Mouse (Mus musculus): ENCODE measurements around the gene Auts2. TPM values are rescaled to one million over a fixed set of nuclear protein-coding genes. Genes with fewer than 3 reads are reported as not detected.

The Auts2 gene
- polyA plus RNA-seq, 1 experiment from 2014 or later, result 29.4 TPM

- Histone ChIP-seq H3K9me3 (ENCODE audit: control insufficient read depth, low read length) (no peaks in the 10 kb centered on the region), H3K4me3 (ENCODE audit: low read depth, low read length) (no peak overlapping the region), H3K36me3 (ENCODE audit: control insufficient read depth, insufficient read depth, low read length) (no peaks in the 10 kb centered on the region), H3K4me2 (ENCODE audit: low read depth, low read length) (no peak overlapping the region), H3K27me3 (replicated peaks; ENCODE audit: control insufficient read depth, insufficient read depth, low read length) (0 out of 2 replicates have a peak, but pooled peaks cover 4% of the 10 kb centered on the region), H3K27ac (replicated peaks; ENCODE audit: low read depth, low read length) (no peak overlapping the region), H3K4me1 (ENCODE audit: control insufficient read depth, insufficient read depth, low read length) (peaks cover 9% of the 10 kb centered on the region; the same call in 1 of the 2 replicates), H3K9ac (ENCODE audit: low read depth, low read length) (no peak overlapping the region)
- ATAC-seq (ENCODE audit: low read depth) (0 out of 2 replicates have a peak, but pooled peaks have one; percentile 24), DNase-seq (ENCODE audit: low spot score) (peak; percentile 42)
- 59% methylated on average over 9 of the region's 9 CpGs for WGBS
Measured at GRCm38 (mm10) chr5:131843766-131844518, 699.2 kb downstream of the Auts2 start.

- Histone ChIP-seq H3K27ac (replicated peaks; ENCODE audit: low read depth, low read length) (no peak overlapping the region), H3K4me2 (ENCODE audit: low read depth, low read length) (no peak overlapping the region), H3K4me3 (ENCODE audit: low read depth, low read length) (no peak overlapping the region), H3K36me3 (ENCODE audit: control insufficient read depth, insufficient read depth, low read length) (no peaks in the 10 kb centered on the region), H3K4me1 (ENCODE audit: control insufficient read depth, insufficient read depth, low read length) (peaks cover 9% of the 10 kb centered on the region; the same call in 1 of the 2 replicates), H3K9ac (ENCODE audit: low read depth, low read length) (no peak overlapping the region), H3K27me3 (replicated peaks; ENCODE audit: control insufficient read depth, insufficient read depth, low read length) (no peaks in the 10 kb centered on the region), H3K9me3 (ENCODE audit: control insufficient read depth, low read length) (no peaks in the 10 kb centered on the region)
- ATAC-seq (ENCODE audit: low read depth) (peak; percentile 27; the same call in 1 of the 2 replicates), DNase-seq (ENCODE audit: low spot score) (no peak)
- 60% methylated on average over 14 of the region's 14 CpGs for WGBS
Measured at GRCm38 (mm10) chr5:131839657-131840315, 703.4 kb downstream of the Auts2 start.

GRCm38 (mm10) chr5:131839023-131839422 is 704.1 kb downstream of the Auts2 start:
- Histone ChIP-seq H3K4me3 (ENCODE audit: low read depth, low read length) (no peak overlapping the region), H3K36me3 (ENCODE audit: control insufficient read depth, insufficient read depth, low read length) (no peaks in the 10 kb centered on the region), H3K27me3 (replicated peaks; ENCODE audit: control insufficient read depth, insufficient read depth, low read length) (no peaks in the 10 kb centered on the region), H3K9me3 (ENCODE audit: control insufficient read depth, low read length) (no peaks in the 10 kb centered on the region), H3K4me1 (ENCODE audit: control insufficient read depth, insufficient read depth, low read length) (peaks cover 7% of the 10 kb centered on the region; the same call in 1 of the 2 replicates), H3K27ac (replicated peaks; ENCODE audit: low read depth, low read length) (no peak overlapping the region), H3K4me2 (ENCODE audit: low read depth, low read length) (no peak overlapping the region), H3K9ac (ENCODE audit: low read depth, low read length) (no peak overlapping the region)
- ATAC-seq (ENCODE audit: low read depth) (no peak), DNase-seq (ENCODE audit: low spot score) (peak; percentile 28)
- 61% methylated on average over 10 of the region's 10 CpGs for WGBS

- H3K4me1 ChIP-seq (ENCODE audit: control insufficient read depth, insufficient read depth, low read length), result peaks cover 9% of the 10 kb centered on the region; the same call in 1 of the 2 replicates
- H3K36me3 ChIP-seq (ENCODE audit: control insufficient read depth, insufficient read depth, low read length), result no peaks in the 10 kb centered on the region
- H3K9ac ChIP-seq (ENCODE audit: low read depth, low read length), result no peak overlapping the region
- no peaks in the 10 kb centered on the region for H3K27me3 ChIP-seq (replicated peaks; ENCODE audit: control insufficient read depth, insufficient read depth, low read length)
- H3K4me3 ChIP-seq (ENCODE audit: low read depth, low read length), result no peak overlapping the region
- DNase-seq (ENCODE audit: low spot score) (no peak), ATAC-seq (ENCODE audit: low read depth) (no peak)
- no peak overlapping the region for H3K27ac ChIP-seq (replicated peaks; ENCODE audit: low read depth, low read length)
- WGBS, result 73% methylated on average over 6 of the region's 6 CpGs
- no peaks in the 10 kb centered on the region for H3K9me3 ChIP-seq (ENCODE audit: control insufficient read depth, low read length)
- H3K4me2 ChIP-seq (ENCODE audit: low read depth, low read length), result no peak overlapping the region
Measured at GRCm38 (mm10) chr5:131838064-131838463, 705.1 kb downstream of the Auts2 start.

GRCm38 (mm10) chr5:131836014-131836735 is 707.0 kb downstream of the Auts2 start:
- Histone ChIP-seq H3K36me3 (ENCODE audit: control insufficient read depth, insufficient read depth, low read length) (no peaks in the 10 kb centered on the region), H3K9ac (ENCODE audit: low read depth, low read length) (no peak overlapping the region), H3K27ac (replicated peaks; ENCODE audit: low read depth, low read length) (no peak overlapping the region), H3K27me3 (replicated peaks; ENCODE audit: control insufficient read depth, insufficient read depth, low read length) (no peaks in the 10 kb centered on the region), H3K4me2 (ENCODE audit: low read depth, low read length) (no peak overlapping the region), H3K4me3 (ENCODE audit: low read depth, low read length) (no peak overlapping the region), H3K9me3 (ENCODE audit: control insufficient read depth, low read length) (no peaks in the 10 kb centered on the region), H3K4me1 (ENCODE audit: control insufficient read depth, insufficient read depth, low read length) (peaks cover 9% of the 10 kb centered on the region; the same call in 1 of the 2 replicates)
- ATAC-seq (ENCODE audit: low read depth), result no peak
- 72% methylated on average over 6 of the region's 6 CpGs for WGBS
- no peak for DNase-seq (ENCODE audit: low spot score)

GRCm38 (mm10) chr5:131832891-131833876 is 710.0 kb downstream of the Auts2 start:
- no peaks in the 10 kb centered on the region for H3K27me3 ChIP-seq (replicated peaks; ENCODE audit: control insufficient read depth, insufficient read depth, low read length)
- no peak overlapping the region for H3K27ac ChIP-seq (replicated peaks; ENCODE audit: low read depth, low read length)
- no peak overlapping the region for H3K4me2 ChIP-seq (ENCODE audit: low read depth, low read length)
- no peak overlapping the region for H3K9ac ChIP-seq (ENCODE audit: low read depth, low read length)
- H3K9me3 ChIP-seq (ENCODE audit: control insufficient read depth, low read length), result no peaks in the 10 kb centered on the region
- H3K4me1 ChIP-seq (ENCODE audit: control insufficient read depth, insufficient read depth, low read length), result peaks cover 22% of the 10 kb centered on the region
- no peak overlapping the region for H3K4me3 ChIP-seq (ENCODE audit: low read depth, low read length)
- peak; percentile 50 for DNase-seq (ENCODE audit: low spot score)
- 0 out of 2 replicates have a peak, but pooled peaks have one; percentile 34 for ATAC-seq (ENCODE audit: low read depth)
- WGBS, result 43% methylated on average over 19 of the region's 19 CpGs
- H3K36me3 ChIP-seq (ENCODE audit: control insufficient read depth, insufficient read depth, low read length), result no peaks in the 10 kb centered on the region

GRCm38 (mm10) chr5:131830111-131830510 is 713.0 kb downstream of the Auts2 start:
- peaks cover 25% of the 10 kb centered on the region for H3K4me1 ChIP-seq (ENCODE audit: control insufficient read depth, insufficient read depth, low read length)

More at GRCm38 (mm10) chr5:131830111-131830510, 713.0 kb downstream of the Auts2 start:
- no peak overlapping the region for H3K27ac ChIP-seq (replicated peaks; ENCODE audit: low read depth, low read length)
- no peak for DNase-seq (ENCODE audit: low spot score)
- ATAC-seq (ENCODE audit: low read depth), result no peak
- no peaks in the 10 kb centered on the region for H3K9me3 ChIP-seq (ENCODE audit: control insufficient read depth, low read length)
- H3K4me3 ChIP-seq (ENCODE audit: low read depth, low read length), result no peak overlapping the region
- no peak overlapping the region for H3K4me2 ChIP-seq (ENCODE audit: low read depth, low read length)
- H3K9ac ChIP-seq (ENCODE audit: low read depth, low read length), result no peak overlapping the region
- 61% methylated on average over 6 of the region's 6 CpGs for WGBS
- H3K36me3 ChIP-seq (ENCODE audit: control insufficient read depth, insufficient read depth, low read length), result no peaks in the 10 kb centered on the region
- no peaks in the 10 kb centered on the region for H3K27me3 ChIP-seq (replicated peaks; ENCODE audit: control insufficient read depth, insufficient read depth, low read length)
